Mouse (Mus musculus) right cerebral cortex, postnatal 36 days (tissue): ENCODE results near the gene Chd2.
"Not testable (repeated sequence)": the region's sequence is repeated elsewhere in the genome, so short reads cannot be mapped to it uniquely, and the experiment has no call there.

Experiments used
- DNase-seq, 2 experiments: peaks; one replicate each; pipeline ENCODE4 v3.0.0; 2022; ENCODE audit warnings: low spot score in 2 of 2, mixed read lengths in 1 of 2

Gene Chd2

DNA sequence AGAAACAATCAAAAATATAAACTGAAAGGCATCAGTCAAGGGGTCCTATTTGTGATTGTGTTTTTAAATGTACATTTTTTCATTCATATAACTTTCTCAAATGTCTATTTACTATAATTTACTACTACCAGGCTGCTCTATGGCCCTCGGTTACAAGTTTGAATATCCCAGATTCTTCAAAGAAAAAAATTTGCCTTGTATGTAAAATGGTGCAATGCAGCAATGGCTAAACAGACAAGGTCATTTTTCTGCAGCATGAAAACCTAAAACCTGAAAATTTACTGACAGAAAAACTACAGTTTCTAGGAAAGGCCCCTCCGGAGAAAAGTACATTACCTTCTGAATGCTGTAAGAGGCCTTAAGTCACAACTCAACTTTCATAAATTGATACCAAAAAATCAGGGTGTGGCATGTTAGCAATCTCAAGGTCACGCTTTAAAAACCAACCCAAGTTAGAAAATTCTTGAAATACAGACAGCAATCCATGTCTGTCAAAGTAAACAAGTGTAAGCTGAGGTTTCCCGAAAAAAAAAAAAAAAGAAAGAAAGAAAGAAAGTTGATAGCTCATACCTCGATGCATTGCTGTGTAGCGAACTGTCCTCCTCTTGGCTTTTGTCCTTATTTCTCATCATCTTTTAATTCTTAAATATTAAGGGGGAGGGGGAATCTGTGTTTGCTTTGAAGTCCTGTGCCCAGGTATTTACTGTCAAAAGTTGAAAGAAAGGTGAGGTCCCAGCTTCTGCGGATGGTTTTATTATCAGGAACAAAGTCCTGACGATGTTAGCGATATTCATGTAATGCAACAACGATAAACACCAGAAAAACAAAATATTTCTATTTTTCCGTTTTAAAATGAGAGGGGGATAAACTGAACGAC is 1.2 kb downstream of the Chd2 start:
- DNase-seq, result no peak

DNA sequence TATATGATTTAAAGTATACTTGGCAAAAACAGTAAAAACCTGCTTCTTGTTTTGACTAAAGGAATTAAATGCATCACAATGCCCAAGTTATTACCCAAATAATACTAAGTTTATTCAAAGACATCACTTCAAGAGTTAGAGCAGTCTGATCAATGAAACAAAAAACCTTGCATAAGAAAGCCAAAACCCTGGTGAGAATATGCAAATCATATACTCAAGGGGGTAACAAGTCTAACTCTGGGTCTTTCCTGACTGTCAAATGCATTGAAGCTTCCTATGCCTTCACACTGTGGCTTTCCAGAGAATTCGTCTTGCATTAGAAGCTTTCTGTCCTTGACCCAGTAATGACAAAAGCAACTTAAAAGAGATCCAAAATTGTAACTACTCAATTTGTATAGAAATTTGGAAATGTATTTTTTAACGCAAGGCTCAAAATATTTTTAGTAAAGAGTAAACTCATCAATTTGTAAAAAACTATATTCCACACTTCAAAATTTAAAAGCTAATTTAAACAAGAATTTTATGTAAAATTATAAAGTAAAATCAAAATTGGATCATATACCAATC is 2.4 kb downstream of the Chd2 start:
- no peak for DNase-seq

- DNase-seq, result no peak
Observed at GRCm38 (mm10) chr7:73538424-73539079, 3.1 kb downstream of the Chd2 start.

GRCm38 (mm10) chr7:73537634-73538423 is 3.8 kb downstream of the Chd2 start:
- DNase-seq, result peak; percentile 100

DNA sequence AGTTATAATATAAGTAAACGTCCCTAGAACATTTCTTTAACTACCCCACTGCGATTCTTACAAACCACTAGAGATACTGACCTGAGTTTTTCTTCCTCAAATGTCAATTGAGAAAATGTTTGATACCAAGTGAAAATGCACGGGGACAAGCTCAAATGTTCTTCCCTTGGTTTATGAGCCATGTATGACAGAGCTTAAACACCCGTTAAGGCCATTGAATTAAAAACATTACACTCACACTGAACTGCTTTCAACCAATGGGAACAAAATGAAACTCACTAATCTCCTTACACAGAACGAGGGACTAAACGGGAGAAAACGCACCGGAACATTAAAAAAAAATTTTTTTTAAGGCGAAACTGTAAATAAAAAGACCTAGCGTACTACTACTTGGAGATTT is 4.4 kb downstream of the Chd2 start:
- no peak for DNase-seq

- no peak for DNase-seq
Observed at GRCm38 (mm10) chr7:73536579-73536978, 5.1 kb downstream of the Chd2 start.

- no peak for DNase-seq
Observed at GRCm38 (mm10) chr7:73535861-73536200, 5.8 kb downstream of the Chd2 start.

DNA sequence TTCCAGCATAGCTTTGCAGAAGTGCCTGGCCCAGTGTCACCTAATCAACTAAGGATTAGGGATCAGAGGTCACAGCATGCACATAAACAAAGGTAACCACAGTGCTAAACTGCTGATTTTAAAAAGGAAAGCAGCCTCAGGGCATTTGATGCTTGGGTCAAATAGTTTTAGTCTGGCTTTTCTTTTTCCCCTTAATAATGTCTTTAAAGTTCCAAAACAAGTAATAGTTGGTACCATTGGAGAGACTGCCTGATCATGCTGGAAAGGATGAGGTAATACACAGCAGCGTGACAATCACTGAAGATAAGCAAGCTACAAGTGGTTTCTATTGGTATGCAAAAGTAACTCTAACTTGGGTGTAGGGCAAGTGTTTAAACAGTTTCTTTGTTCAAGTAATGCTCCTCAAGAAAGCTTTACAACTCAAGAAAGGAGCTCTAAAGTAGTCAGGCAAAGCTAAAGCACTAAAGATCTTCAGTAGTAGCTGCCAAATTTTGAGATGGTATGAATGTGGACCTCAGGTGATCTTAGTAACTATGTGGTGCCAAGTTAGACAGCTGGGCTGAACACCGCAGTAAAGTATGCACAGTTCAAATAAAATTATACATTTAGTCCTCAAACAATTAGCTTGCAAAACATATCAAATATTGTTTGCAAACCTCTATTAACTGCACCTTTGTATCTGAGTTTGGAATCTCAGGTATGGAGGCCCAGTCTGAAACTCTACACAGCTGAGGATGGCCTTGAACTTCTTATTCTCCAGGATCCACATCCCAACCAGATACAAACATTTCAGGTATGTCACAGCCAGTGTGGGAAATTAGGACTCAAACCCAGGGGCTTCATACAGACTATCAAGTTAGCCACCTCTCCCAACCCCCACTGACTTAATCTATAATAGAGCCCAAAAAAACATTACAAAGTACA is 6.4 kb downstream of the Chd2 start:
- DNase-seq, result no peak

- no peak for DNase-seq
Observed at GRCm38 (mm10) chr7:73533457-73533856, 8.2 kb downstream of the Chd2 start.

DNA sequence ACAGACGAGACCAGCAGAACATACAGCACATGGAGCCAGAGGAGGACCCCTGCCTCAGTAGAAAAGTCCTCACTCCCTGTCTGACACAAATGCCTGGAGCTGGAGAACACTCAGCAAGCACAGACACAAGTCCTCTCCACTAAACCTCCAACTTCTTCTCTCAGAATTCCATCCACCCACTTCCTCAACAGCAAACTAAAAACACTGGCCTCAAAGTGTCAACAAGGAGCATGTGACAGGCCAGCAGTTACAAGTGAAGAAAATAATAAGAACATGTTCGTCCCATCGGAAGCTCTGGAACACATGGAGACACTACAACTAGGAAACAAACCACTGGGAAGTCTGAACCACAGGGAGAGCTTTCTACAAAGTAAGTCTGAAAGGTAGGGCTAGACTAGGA is 8.7 kb downstream of the Chd2 start:
- no peak for DNase-seq

GRCm38 (mm10) chr7:73532139-73532538 is 9.5 kb downstream of the Chd2 start:
- no peak for DNase-seq

DNA sequence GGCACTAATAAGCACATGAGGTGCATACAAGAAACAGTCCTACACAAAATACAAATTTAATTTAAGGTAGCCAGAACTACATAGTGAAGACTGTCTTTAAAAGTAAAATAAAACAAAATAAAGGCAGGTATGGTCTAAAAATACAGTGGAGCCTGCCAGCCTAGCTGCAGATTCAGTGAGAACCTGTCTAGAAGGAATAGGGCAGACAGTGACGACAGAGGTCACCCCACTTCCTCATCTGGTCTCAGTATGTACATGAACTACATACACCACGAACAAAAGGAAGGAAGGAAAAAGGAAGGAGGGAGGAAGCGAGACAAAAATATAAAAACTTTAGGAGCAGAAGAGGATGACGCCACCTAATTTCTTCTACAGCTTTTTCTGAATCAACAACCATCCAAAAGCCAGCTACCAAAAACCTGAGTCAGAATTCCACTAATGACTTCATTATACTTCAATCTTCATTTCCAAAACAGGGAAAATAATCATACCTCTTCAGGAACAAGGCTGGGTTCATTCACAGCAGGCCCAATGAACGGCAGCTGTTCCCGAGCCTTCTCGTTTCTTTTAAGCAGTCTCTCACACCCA is 10.0 kb downstream of the Chd2 start:
- no peak for DNase-seq

- DNase-seq, result no peak
Observed at GRCm38 (mm10) chr7:73530846-73531245, 10.8 kb downstream of the Chd2 start.

DNA sequence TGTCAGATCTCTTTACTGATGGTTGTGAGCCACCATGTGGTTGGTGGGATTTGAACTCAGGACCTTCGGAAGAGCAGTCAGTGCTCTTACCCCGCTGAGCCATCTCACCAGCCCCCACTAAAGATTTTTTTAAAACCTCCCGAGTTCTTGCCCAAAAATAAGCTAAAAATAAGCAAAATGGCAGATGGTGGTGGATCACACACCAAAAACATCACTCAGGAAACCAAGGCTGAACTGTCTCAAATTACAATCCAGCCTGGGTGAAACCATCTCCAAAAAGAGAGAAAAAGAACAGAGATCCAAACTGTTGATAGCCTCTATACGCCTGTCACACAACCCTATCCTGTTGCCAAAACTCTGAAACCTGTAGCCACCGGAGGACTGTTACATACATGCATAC is 11.5 kb downstream of the Chd2 start:
- DNase-seq, result no peak

DNA sequence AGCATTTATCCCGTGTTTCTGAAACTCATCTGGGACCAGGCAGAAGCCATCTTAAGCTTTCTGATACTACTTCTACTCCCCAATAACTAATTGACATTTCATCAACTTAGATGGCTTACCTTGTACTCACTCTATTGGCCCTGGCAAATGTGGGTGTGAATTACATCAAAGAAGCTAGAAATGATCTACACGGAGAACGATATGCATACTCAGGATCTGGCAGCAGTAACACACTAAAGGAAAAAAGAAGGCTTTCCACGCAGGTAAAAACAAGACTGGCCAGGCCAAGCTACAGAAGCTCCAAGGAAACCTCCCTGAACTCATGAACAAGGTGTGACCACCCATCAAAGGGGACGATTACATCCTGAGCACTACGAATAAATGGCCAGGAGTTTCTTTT is 12.4 kb downstream of the Chd2 start:
- DNase-seq, result no peak

GRCm38 (mm10) chr7:73528377-73528894 is 13.2 kb downstream of the Chd2 start:
- DNase-seq, result not testable (repeated sequence)

DNA sequence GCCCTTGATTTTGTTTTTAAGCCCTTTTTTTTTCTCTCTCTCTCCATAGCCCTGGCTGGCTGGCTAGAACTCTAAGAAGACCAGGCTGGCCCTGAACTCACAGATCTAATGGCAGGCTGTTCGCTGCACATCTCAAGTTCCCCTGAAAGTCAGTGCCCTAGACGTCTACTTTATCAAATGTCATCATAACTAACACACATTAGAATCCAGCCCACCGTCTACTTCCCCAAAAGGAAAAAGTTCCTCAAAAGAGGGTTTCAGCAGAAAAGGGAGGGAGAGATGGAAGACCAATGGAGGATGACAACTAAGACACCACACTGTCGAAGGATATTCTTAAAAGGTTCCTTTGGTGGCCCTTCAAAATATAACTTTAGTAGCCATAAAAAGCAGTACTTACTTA is 14.4 kb downstream of the Chd2 start:
- DNase-seq, result no peak

- peak in 1 of 2 experiments; percentile 39 for DNase-seq
Observed at GRCm38 (mm10) chr7:73524454-73524952, 17.1 kb downstream of the Chd2 start.

DNA sequence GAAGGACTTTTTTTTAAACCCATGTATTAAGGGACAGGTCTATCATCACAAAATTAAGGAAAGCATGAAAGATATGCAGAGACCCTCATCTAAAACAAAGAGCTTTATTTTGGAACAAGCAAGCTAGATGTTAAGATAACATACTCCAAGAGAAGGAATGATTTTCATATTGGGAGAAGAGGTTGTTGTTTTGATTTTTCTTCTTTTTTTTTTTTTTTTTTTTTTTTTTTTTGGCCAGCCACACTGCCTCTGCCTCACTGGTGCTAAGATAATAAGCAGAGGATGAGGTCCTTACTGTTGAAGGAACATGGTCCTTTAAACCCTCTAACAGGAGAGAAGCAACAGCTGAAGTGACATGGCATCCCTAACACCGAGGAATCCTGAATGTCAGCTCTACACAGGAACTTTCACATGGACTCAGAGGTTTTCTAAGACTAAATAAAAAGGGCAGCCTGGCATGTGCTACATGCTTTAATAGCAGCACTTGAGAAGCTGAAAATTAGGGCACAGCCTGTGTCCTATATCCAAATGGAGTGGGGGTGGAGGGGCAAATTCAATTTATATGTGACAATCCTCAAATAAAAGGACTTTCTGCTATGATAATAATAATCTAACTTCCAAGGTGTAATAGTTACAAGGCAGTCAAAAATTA is 17.9 kb downstream of the Chd2 start:
- no peak for DNase-seq

- DNase-seq, result no peak
Observed at GRCm38 (mm10) chr7:73523183-73523582, 18.4 kb downstream of the Chd2 start.
